Mouse (Mus musculus): ENCODE data around the gene Ecpas. TPM values are rescaled to one million over a fixed set of nuclear protein-coding genes. Genes with fewer than 3 reads are reported as not detected.

The Ecpas gene
- total RNA-seq (2021) = 100 to 1,000 TPM; 281 to 313 TPM
- long read RNA-seq, experiment 1, partial matches to known transcripts = 18 of 45 reads
- long read RNA-seq, experiment 1, other reads (novel, unspliced or antisense) = 26 of 45 reads
- long read RNA-seq, experiment 2, full-length matches to known transcripts = 1 of 130 reads
- long read RNA-seq, experiment 2, partial matches to known transcripts = 46 of 130 reads
- long read RNA-seq, experiment 2, other reads (novel, unspliced or antisense) = 83 of 130 reads

DNA sequence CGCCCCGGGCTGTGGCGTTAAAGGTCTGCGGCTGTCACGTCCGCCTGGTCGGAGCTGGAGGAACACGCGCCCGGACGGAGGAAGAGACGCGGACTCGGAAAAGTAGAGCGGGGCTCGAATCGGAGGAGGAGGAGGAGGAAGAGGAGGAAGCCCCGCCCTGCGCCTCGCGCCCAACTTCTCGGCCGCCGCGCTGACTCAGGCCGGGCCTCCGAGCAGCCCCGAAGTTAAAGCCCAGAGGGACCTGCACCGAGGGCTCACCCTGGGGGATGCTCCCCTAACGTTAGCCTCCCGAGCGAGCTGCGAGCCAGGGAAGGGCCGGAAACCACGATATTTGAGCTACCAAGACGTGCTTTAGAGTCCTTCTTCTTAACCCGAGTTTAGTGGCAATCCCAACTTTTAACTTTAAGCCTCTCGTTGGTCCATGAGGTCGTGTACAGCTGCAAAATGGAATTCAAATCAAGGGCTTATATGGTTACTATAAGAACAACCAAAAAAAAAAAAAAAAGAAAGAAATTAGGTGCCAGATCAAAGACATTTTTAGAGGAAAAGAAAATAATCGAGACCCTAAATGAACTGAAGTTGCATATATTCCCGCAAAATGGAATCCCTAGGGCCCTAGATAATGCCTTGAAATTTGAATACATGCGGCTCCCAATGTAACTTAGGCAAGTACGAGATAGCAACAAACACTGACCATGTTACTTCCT, at the start of gene Ecpas:
TSS of gene Ecpas (minus strand) at position 121 of the 707 bp plus-strand sequence.
- DNase-seq = peak; percentile 83

DNA sequence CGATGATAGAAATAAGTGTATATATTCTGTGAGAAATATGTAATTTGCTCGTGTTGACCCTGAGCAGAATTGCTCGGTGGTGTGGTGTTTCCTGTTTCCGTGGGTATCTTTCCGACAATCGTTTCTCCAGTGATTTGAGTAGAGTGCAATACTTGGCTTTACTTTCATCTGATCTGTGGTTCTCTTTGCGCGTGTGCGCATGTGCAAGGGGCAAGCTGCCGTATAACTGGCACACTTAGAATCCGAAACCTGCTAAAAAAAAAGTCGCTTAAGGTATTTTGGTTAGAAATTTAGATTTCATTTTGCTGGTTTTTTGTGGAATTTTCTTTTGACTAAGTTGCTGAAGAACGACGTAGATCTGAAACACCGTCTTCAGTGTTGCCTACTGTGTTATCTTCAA, 49.2 kb upstream of the Ecpas start:
- no peak for DNase-seq

DNA sequence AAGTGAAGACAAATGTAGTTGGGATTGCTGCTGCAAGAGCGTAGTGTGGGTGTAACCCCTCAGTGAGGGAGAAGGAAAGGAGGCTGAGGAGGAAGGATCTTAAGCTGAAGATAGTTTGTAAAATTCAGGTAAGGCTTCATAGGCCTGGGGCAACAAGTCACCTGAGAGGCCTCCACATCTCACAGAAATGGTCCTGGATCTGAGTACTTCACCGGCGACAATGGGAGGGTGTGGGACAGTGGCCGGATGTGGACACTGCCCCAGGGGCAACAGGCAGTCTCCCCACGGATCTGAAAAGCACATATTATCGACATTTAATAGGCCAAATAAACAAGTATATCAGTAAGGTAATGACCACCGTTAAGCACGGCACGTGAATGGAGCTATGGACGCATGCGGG, 40.1 kb upstream of the Ecpas start:
- no peak for DNase-seq

DNA sequence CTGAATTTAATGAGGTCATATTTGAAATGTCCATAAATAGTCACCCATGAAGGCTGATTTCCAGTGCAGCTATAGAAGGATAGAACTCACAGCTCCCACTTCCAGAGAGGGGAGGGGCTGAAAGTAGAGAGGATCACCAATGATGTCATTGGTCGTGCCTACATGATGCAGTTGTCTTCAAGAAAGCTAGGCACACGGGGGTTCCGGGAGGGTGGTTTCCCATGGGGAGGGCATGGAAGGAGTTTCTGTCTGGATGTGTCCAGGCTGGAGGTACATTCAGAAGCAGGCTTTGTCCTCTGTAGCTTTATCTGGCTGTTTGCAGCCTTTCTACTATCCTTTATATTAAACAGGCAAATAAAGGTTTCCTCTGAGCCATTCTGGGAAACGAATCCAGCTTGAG, 35.8 kb upstream of the Ecpas start:
- DNase-seq = no peak

DNA sequence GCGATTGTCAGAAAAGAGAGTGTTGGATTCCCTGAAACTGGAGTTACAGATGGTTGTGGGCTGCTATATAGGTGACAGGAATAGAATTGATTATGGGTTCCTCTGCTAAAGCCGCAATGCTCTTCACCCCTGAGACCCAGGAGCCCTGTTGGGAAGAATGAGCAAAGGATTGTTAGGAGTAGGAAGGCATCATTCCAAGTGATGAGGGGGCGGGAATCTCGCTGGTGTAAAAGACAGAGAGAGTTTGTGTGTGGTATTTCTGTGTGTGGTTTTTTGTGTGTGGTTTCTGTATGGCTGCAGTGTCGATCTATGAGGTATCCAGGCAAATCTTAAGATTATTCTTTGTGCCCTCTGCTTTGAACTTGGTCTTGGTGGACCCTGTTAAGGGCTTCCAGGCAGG, 32.1 kb upstream of the Ecpas start:
- DNase-seq = no peak

DNA sequence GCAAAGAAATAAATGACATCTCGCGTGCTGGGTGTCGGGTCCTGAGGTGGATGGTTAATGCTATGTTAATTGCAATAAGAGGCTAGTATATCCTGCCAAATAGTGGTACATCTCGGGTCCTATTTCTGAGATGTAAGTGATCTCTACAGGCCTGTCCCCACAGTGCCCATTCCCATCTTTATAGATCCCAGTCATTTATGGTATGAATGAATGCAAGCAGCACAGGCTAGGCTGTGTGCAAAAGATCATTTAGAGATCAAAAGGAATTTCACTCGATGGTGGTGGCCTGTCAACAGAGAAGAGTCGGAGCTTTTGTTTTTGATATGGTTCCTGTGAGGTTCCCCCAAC, 31.6 kb upstream of the Ecpas start:
- DNase-seq = no peak

DNA sequence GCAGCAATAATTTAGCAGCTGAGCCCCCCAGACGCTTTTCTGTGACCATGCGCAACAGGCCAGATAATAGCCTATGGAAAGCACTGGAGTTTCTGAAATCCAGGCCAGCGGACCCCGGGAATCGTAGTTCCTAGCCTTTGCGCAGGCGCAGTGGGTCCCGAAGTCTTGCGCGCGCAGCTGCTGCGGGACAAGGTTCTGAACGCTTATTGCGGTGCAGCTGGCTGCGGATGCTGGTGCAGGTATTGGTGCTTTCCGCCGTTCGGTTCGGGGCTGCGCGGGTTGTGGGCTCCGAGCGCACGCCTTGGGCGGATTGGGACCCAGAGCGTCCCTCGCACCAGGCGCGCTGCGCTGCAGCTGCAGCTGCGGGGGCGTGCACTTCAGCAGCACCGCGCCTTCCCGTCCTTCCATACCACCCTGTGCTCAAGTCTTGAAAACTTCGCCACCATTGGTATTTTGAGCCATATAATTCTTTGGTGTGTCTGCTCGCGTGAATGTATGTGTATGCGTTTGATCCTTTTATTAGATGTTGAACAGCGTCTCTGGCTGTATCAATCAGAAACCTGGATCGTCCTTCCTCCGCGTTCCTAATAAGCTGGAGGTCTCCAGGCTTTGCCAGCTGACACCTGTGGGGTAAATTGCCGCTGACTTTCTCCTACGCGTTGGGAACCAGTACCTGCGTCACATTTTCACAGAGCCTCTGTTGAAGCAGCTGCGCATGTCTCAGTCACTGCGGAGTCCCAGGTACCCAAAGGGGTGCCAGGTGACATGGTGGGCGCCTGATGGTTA, 31.1 kb upstream of the Ecpas start, which contains the start of gene Zkscan16:
TSS of gene Zkscan16 (plus strand) at position 209 of the 786 bp plus-strand sequence.
- DNase-seq = peak; percentile 24

DNA sequence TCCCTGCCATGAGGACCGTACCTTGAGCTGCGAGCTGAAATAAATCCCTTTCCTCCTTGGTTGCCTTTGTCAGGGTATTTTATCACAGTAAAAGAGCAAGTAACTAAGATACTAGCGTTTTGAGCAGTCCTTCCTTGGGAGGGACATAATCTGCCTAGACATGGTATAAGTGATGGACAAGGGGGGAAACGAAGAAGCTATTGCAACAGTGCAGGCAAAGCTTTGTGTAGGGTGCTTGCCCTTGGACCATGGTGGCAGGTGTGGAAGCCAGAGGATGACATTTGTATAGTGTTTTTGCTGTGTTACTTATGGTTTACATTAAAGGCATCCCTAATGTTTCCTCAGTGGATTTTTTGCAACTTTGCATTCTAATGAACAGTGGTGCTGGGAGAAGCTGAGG, 30.4 kb upstream of the Ecpas start:
- no peak for DNase-seq

DNA sequence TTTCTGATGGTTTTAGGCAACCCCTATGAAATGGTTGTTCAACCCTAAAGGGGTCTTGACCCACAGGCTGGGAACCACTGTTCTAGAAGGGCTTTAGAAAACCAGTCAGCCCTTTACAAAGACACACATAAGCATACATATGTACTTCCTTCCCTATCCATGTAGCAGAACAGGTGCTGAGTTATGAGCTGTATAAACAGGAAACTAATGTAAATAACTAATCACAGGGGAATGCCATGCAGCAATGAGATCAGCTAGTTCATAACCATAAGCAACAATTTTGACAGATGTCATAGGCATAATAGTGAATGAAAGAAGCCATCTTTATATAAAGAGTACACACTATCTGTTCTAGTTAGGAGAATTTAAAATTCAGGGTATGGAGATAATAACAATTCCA, 29.1 kb upstream of the Ecpas start:
- no peak for DNase-seq

DNA sequence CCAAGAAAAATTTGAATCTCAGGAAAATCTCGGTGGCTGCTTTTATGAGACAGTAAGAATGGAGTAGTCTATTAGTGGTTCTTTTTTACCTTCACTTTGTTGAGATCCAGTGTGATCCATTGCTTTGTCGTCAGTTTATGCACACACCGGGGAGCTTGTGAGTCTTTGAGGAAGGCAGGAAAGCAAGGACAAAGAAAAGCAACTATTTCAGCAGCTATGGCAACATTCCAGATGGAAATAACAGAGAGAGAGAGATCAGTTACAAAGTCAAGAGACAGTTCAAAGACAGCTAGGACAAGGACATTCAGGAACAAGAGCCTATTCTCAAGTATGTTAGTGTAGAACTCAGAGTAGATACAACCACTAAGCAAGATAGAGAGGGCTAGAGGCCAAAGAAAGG, 23.3 kb upstream of the Ecpas start:
- no peak for DNase-seq

DNA sequence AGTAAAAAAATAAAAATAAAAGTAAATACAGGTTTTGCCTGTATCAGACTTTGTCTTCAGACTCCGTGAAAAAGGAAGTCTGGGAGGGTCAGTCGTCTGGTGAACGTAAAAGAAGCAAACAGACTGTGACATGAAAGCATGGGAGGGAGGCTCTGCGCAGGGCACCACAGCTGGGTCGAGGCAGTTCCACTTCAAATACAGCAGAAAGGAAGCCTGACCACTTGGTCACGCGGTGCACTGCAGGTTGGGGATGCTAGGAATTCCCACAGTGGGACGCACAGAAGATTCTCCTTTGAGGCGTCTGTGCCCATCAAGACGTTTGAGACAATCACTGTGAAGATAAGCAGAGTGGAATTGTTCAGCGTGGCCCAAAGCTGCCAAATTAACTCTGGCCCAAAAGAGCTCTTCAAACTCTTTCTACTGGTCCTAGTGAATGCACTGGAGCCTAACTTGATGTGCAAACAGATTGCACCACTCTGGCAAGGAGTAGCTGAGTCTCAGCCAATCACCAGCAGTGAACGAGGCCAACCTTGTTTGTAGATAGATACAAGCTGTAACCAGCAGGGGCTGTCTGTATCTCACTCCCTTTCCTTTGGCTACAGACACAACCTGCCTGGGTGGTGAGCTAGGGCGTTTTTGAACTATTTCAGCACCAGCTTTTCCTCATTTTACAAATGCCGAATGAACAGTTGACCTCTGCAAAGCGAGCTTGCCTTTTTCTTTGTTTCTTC, 22.4 kb upstream of the Ecpas start:
- DNase-seq = peak; percentile 69

DNA sequence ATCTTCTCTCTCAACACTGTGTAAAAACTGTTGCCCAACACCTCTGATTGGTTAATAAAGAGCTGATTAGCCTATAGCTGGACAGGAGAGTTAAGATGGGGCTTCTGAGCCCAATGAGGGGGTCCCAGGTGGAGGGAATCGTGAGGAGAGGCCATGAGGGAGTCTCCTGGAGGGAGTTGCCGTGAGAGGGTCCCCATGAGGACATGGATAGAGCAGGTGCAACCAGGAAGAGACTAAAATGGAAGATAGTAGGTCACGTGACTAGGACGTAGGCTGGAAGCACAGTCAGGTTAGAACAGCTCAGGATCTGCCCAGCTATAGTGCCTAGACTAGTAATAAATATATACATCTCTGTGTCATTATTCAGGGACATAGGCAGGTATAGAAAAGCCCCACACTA, 21.8 kb upstream of the Ecpas start:
- no peak for DNase-seq

DNA sequence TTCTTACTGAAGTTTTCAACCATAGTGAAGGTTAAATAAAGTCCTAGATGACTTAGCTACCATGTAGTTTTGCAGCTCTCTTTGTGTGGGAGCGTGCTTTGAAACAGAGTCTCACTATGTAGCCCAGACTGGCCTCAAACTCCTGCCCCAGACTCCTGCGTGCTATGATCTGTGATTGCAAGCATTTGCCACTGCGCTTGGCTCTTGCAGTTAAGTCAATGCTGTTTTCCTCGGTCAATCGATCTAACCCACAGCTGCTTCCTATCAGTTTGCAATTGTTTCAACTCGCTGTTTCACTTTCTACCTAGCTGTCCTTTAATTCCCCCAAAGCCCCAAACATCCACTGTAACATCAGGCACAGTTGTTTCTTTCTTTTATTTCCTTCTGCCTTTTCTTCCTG, 20.0 kb upstream of the Ecpas start:
- DNase-seq = no peak

DNA sequence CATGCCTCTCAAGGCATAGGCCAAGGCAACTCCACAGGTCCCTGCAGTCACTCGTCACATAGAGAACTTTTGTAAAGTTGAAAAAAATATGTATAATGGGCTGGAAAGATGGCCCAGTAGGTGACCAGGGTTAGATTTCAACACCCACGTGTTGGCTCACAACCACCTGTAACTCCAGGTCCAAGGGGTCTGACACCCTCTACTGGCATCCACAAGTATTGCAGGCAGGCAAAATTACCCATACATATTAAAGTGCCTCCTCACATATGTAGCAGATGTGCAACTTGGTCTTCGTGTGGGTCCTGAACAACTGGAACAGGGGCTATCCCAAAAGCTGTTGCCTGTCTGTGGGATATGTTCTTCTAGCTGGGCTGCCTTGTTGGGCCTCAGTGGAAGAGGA, 15.1 kb upstream of the Ecpas start:
- DNase-seq = no peak

DNA sequence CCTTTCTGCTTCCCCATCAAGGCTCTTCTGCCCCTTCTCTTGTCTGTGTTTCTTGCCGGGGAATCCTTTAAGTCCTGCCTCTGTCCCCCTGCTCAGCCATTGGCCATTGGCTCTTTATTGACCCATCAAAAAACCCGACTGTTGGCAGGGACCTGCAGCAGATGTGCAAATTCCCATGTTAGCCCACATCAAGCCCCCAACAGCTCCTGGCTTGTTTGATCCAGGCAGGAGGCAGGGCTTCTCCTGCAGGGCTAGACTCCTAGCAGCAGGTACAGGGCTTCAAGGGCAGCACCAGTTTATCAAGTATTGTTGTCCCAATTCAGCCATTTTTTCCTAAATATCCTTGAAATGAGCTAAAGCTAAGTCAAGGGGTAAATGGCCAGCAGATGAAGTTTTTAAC, 13.6 kb upstream of the Ecpas start:
- DNase-seq = no peak

DNA sequence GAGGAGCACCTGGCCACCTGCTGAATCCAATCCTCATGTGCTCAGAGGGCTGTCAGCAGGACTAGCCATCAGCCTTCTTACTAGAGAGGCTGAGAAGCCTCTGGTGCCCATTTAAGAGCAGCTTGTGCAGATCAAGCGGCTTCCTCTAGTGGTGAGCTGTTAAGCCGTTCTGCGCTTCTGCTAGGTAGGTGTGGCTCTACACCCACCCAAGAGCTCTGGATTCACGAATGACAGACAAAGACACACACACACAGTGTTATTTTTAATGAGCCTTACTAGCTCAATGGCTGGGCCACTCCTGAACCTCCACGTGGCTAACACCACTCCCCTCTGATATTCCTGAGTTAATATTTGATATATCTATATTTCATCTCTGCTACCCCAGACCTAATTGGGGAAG, 13.1 kb upstream of the Ecpas start:
- DNase-seq = no peak

DNA sequence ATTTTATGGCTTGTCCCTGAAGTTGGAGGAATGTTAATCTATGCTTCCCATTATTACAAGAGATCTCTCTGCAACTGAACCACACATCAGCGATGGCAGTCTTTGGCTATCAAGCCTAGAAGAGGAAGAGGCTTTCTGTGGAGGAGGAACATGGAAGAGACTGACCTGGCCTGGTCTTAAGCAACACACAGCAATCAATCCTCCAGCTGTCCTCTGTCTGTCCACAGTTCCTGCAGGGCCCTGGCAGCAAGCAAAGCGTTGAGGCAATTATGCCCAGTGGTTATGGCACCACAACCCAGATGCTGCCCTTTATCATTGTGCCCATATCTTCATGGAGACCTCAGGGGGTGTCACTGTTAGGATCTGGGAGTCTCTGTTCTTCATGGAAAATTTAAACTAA, 11.4 kb upstream of the Ecpas start:
- DNase-seq = no peak

DNA sequence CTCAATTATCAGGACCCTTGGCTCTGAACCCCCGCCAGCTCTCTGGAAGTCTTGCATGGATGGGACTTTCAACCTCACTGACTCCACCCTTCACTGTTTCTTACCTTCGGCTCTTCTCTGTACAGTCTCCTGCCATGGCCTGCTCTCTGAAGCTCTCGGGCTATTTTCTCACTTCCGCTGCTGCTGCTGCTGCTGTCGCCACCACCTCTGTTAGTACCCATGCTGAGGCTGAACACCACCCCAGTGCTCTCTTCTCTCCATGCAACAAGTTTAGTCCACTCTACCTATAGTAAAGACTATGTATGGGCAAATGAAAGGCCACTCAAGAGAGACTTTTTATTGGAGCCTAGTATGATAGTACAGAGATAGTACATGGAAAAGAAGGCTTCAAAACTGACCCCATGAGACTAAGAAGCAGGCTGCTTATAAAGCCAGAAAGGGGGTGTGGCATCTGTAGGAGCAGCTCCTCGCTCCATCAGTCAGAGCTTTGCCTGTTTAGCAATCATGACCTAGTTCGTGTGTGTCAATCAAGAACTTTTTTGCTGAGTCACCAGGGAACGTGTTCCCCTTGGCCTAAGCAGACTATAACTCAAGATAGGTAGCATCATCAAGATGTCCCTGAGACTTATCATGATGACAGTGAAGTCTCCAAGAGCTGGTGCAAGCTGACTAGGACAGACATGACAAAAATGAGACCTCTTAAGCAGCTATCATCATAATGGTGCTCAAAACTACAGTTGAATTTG, 2.7 kb upstream of the Ecpas start:
- DNase-seq = no peak

DNA sequence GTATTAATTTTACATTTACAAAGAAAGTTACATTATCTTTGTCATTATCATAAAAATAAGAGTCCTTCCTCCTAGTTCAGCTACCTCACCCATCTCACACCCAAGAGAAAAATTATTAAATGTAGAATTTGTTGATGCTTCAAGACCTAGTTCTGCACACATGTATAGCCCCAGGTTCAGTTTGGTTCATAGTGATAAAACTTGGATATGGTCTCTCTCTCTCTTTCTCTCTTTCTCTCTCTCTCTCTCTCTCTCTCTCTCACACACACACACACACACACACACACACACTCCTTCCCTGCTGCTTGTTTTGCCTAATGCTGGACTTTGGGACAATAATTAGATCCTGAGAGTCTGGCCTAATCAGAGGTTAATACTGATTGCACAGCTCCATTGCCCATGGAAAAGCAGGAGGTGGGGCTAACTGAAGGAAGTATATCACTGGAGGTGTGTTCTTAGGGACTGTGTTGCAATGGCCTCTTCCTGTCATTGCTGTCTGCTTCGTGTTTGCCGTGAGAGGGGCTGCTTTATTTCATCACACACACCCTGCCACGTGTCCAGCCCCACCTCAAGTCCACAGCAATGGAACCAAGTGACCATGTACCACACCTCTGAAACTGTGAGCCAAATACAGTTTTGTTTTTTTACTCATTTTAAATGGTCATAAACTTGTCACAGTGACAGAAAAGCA, 932 bp upstream of the Ecpas start:
- no peak for DNase-seq

DNA sequence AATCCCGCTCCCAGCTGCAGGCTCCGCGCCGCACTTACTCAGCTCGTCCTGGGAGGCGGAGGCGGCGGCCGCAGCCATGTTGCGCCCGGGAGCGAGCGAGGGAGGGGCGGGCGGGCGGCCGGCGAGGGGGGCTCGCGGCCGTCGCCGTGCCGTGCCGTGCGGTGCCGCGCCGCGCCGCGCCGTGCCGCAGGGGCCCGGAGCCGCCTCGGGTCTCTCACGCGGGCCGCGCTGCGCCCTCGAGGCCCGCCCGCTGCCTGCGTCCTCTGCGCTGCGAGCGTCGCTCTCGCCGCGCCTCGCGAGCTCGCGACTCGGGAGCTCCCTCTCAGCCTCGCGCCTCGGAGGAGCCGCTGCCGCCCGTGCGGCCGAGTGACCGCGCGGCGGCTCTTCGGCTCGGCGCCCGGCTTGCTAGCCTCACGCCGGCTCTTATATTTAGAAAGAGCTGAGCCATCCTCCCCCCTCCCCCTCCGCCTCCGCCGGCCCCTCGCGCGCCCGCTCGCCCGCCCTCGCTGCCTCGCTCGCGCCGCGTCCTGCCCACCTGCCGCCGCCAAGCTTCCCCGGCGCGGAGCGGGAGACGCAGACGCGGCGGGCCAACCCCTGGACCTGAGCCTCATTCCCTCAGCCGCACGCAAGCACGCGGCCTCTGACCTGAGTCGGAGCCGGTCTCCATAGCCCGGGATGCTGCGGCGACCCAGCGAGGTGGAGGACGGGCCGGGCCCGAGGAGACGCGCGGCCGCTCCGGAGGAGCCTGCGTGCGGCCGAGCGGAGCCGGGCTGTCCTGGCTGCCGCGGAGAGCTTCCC, 519 bp downstream of the Ecpas start:
- peak; percentile 83 for DNase-seq

Measured in gastrocnemius, postnatal 25 days (tissue).